In the genomic region with DNA sequence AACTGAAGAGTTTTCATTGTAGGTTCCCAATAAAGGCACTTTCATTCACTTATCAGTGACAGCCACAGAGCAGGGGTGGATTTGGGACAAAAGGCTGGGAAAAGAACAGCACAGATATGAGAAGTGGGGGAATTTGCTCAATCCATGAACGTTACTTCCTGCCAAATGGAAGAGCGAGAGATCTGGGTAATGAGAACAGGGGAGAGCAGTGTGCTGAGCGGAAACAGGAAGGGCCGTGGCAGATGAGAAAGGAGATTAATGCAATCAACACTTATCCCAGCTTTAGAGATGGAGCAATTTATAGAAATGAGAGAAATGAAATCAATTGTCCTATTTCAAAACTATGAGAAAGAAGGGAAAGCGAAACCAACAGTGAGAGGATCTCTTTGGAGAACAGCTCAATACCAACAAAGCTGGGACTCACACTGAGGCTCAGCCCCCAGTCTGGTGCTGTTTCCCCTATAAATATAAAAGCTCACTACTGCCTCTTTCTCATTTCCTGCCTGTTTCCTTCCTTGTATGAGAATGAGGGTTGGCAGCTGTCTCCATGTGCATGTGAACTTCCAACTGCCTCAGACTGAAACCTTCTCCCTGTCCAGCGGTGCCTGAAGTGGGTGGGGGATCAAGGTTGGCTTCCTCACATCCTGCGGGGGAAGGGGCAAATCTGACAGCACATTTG, we compare ENCODE assay signal across 9 mouse cellular contexts. TPM values are rescaled to one million over a fixed set of nuclear protein-coding genes. Genes with fewer than 3 reads are reported as not detected.
A peak's percentile ranks its signal among the peaks of the same experiment; 100 is the strongest.
DNase-seq lines count a peak whose midpoint lies in the region; ATAC-seq and TF ChIP-seq lines count a peak whose summit lies in the region.
"Had no signal": no experiment of that assay in that cellular context is flagged by ENCODE, and none has a peak within 500 bp of the region (broad histone marks: within the 10 kb centered on the region; RNA-seq: fewer than 3 reads in every experiment).

No protein-coding gene starts in this region.

- 0 out of 2 replicates have a peak overlapping the region, but pooled peaks have one; percentile 8 for H3K4me3 ChIP-seq in lung, embryonic 14.5 days (ENCODE audit: low read depth, low read length)
- no peak overlapping the region for H3K4me3 ChIP-seq in heart, embryonic 12.5 days
- H3K4me3 ChIP-seq in liver, embryonic 16.5 days (ENCODE audit: low read depth, low read length): peak overlapping the region; percentile 27
- H3K4me3 ChIP-seq in forebrain, embryonic 12.5 days (replicated peaks): no peak overlapping the region
- H3K4me3 ChIP-seq in forebrain, embryonic 11.5 days (ENCODE audit: low read depth, low read length): no peak overlapping the region

- no peak for TF ChIP-seq CTCF in lung, embryonic 14.5 days (IDR thresholded peaks at IDR 0.05; ENCODE audit: low read depth)

- H3K9ac ChIP-seq in lung, embryonic 14.5 days: no peak overlapping the region
- no peak overlapping the region for H3K9ac ChIP-seq in heart, embryonic 12.5 days
- peak overlapping the region; percentile 10; the same call in 1 of the 2 replicates for H3K9ac ChIP-seq in liver, embryonic 16.5 days (ENCODE audit: low read depth, low read length)
- no peak overlapping the region for H3K9ac ChIP-seq in forebrain, embryonic 12.5 days
- H3K9ac ChIP-seq in forebrain, embryonic 11.5 days (ENCODE audit: low read length): no peak overlapping the region

- ATAC-seq in lung, embryonic 14.5 days (ENCODE audit: insufficient read depth): peak; percentile 60; the same call in 1 of the 2 replicates
- ATAC-seq in heart, embryonic 12.5 days (ENCODE audit: insufficient number of reproducible peaks, low FRiP score): 0 out of 2 replicates have a peak, but pooled peaks have one; percentile 51
- no peak for ATAC-seq in liver, embryonic 16.5 days (ENCODE audit: low read depth)
- ATAC-seq in forebrain, embryonic 12.5 days (ENCODE audit: low FRiP score): no peak
- no peak for ATAC-seq in forebrain, embryonic 11.5 days (replicated peaks; ENCODE audit: low FRiP score)

- DNase-seq in lung, embryonic 14.5 days: peak; percentile 44
- no peak for DNase-seq in lung, postnatal 14 days
- DNase-seq in thymus, postnatal 4 days: peak; percentile 43
- DNase-seq in forebrain, embryonic 11.5 days (ENCODE audit: low spot score): no peak
- DNase-seq: adrenal gland, adult 8-10 months; right cerebral cortex, postnatal 25 days had no signal

- peak overlapping the region; percentile 39 for H3K27ac ChIP-seq in lung, embryonic 14.5 days (ENCODE audit: low read depth)
- peak overlapping the region; percentile 40; the same call in 1 of the 2 replicates for H3K27ac ChIP-seq in heart, embryonic 12.5 days (ENCODE audit: poor library complexity, severe bottlenecking)
- H3K27ac ChIP-seq in liver, embryonic 16.5 days (ENCODE audit: low read length): peak overlapping the region; percentile 51
- no peak overlapping the region for H3K27ac ChIP-seq in forebrain, embryonic 12.5 days
- no peak overlapping the region for H3K27ac ChIP-seq in forebrain, embryonic 11.5 days (ENCODE audit: low read depth, low read length)

- WGBS in lung, embryonic 14.5 days: 40% methylated on average over 7 of the region's 7 CpGs
- WGBS in heart, embryonic 12.5 days: 50% methylated on average over 7 of the region's 7 CpGs
- WGBS in liver, embryonic 16.5 days (ENCODE audit: insufficient replicate concordance): 11% methylated on average over 7 of the region's 7 CpGs
- WGBS in forebrain, embryonic 12.5 days: 68% methylated on average over 7 of the region's 7 CpGs
- 67% methylated on average over 7 of the region's 7 CpGs for WGBS in forebrain, embryonic 11.5 days

- peak overlapping the region; percentile 41 for H3K4me2 ChIP-seq in lung, embryonic 14.5 days
- peak overlapping the region; percentile 20; the same call in 1 of the 2 replicates for H3K4me2 ChIP-seq in heart, embryonic 12.5 days
- peak overlapping the region; percentile 47 for H3K4me2 ChIP-seq in liver, embryonic 16.5 days (ENCODE audit: low read depth, low read length)
- no peak overlapping the region for H3K4me2 ChIP-seq in forebrain, embryonic 12.5 days
- no peak overlapping the region for H3K4me2 ChIP-seq in forebrain, embryonic 11.5 days (ENCODE audit: low read depth, low read length, severe bottlenecking)

- H3K27me3 ChIP-seq in lung, embryonic 14.5 days (ENCODE audit: insufficient read depth, low read length): no peaks in the 10 kb centered on the region
- no peaks in the 10 kb centered on the region for H3K27me3 ChIP-seq in heart, embryonic 12.5 days (replicated peaks)
- no peaks in the 10 kb centered on the region for H3K27me3 ChIP-seq in liver, embryonic 16.5 days (ENCODE audit: control insufficient read depth, insufficient read depth, low read depth, low read length)
- H3K27me3 ChIP-seq in forebrain, embryonic 12.5 days: no peaks in the 10 kb centered on the region
- H3K27me3 ChIP-seq in forebrain, embryonic 11.5 days (ENCODE audit: control insufficient read depth, insufficient read depth, low read length): no peaks in the 10 kb centered on the region

- no peaks in the 10 kb centered on the region for H3K36me3 ChIP-seq in lung, embryonic 14.5 days (ENCODE audit: insufficient read depth)
- H3K36me3 ChIP-seq in heart, embryonic 12.5 days: no peaks in the 10 kb centered on the region
- no peaks in the 10 kb centered on the region for H3K36me3 ChIP-seq in liver, embryonic 16.5 days (ENCODE audit: control insufficient read depth, insufficient read depth)
- H3K36me3 ChIP-seq in forebrain, embryonic 12.5 days (replicated peaks): no peaks in the 10 kb centered on the region
- H3K36me3 ChIP-seq in forebrain, embryonic 11.5 days (ENCODE audit: control insufficient read depth, insufficient read depth, low read length): no peaks in the 10 kb centered on the region

- H3K4me1 ChIP-seq in lung, embryonic 14.5 days (ENCODE audit: insufficient read depth): 0 out of 2 replicates have a peak, but pooled peaks cover 6% of the 10 kb centered on the region
- H3K4me1 ChIP-seq in heart, embryonic 12.5 days (replicated peaks): 0 out of 2 replicates have a peak, but pooled peaks cover 3% of the 10 kb centered on the region
- peaks cover 10% of the 10 kb centered on the region for H3K4me1 ChIP-seq in liver, embryonic 16.5 days (ENCODE audit: control insufficient read depth, low read depth, low read length)
- no peaks in the 10 kb centered on the region for H3K4me1 ChIP-seq in forebrain, embryonic 12.5 days
- H3K4me1 ChIP-seq in forebrain, embryonic 11.5 days (replicated peaks; ENCODE audit: control insufficient read depth, insufficient read depth, low read length): no peaks in the 10 kb centered on the region

- no peaks in the 10 kb centered on the region for H3K9me3 ChIP-seq in lung, embryonic 14.5 days (ENCODE audit: low read depth, low read length)
- H3K9me3 ChIP-seq in heart, embryonic 12.5 days (replicated peaks): no peaks in the 10 kb centered on the region
- no peaks in the 10 kb centered on the region for H3K9me3 ChIP-seq in liver, embryonic 16.5 days (replicated peaks; ENCODE audit: control insufficient read depth, low read length)
- no peaks in the 10 kb centered on the region for H3K9me3 ChIP-seq in forebrain, embryonic 12.5 days
- no peaks in the 10 kb centered on the region for H3K9me3 ChIP-seq in forebrain, embryonic 11.5 days (ENCODE audit: control insufficient read depth, low read length)

RNA-seq across cellular contexts. Expression of a gene that starts 11.0 kb away (rescaled TPM):
- polyA plus RNA-seq in lung, embryonic 14.5 days (2014; fragmentation: Nextera tagmentation; extraction: Ambion mirVana): 7.2 and 7.5 TPM in 2 replicates
- 3.3 and 5.3 TPM in 2 replicates for polyA plus RNA-seq in heart, embryonic 12.5 days (2016; fragmentation: Nextera tagmentation; extraction: Ambion mirVana)
- polyA plus RNA-seq in liver, embryonic 16.5 days (2015; fragmentation: Nextera tagmentation; extraction: Ambion mirVana): 4.4 and 6.6 TPM in 2 replicates
- polyA plus RNA-seq in forebrain, embryonic 12.5 days (2016; fragmentation: Nextera tagmentation; extraction: Ambion mirVana): 2.6 and 3.5 TPM in 2 replicates
- polyA plus RNA-seq in forebrain, embryonic 11.5 days (2014; fragmentation: Nextera tagmentation; extraction: Ambion mirVana): 2.4 and 2.8 TPM in 2 replicates

Comparison
In these comparisons a context has a peak if more than half of its experiments do, and no peak if none do; other contexts are left out.
1. DNase-seq: peak in lung, embryonic 14.5 days (single experiment) and thymus, postnatal 4 days (single experiment); none in lung, postnatal 14 days (single experiment) and forebrain, embryonic 11.5 days (single experiment).
2. ATAC-seq: peak in lung, embryonic 14.5 days (single experiment) and heart, embryonic 12.5 days (single experiment); none in liver, embryonic 16.5 days (single experiment), forebrain, embryonic 12.5 days (single experiment) and forebrain, embryonic 11.5 days (single experiment).
3. H3K27ac ChIP-seq: peak in lung, embryonic 14.5 days (single experiment), heart, embryonic 12.5 days (single experiment) and liver, embryonic 16.5 days (single experiment); none in forebrain, embryonic 12.5 days (single experiment) and forebrain, embryonic 11.5 days (single experiment).
4. H3K4me2 ChIP-seq: peak in lung, embryonic 14.5 days (single experiment), heart, embryonic 12.5 days (single experiment) and liver, embryonic 16.5 days (single experiment); none in forebrain, embryonic 12.5 days (single experiment) and forebrain, embryonic 11.5 days (single experiment).
5. H3K4me3 ChIP-seq: peak in lung, embryonic 14.5 days (single experiment) and liver, embryonic 16.5 days (single experiment); none in heart, embryonic 12.5 days (single experiment), forebrain, embryonic 12.5 days (single experiment) and forebrain, embryonic 11.5 days (single experiment).